Mouse (Mus musculus): Measurements from ENCODE around the gene Nek3. TPM values are rescaled to one million over a fixed set of nuclear protein-coding genes. Genes with fewer than 3 reads are reported as not detected.
"Not testable (repeated sequence)": the region's sequence is repeated elsewhere in the genome, so short reads cannot be mapped to it uniquely, and the experiment has no call there.

Gene Nek3
- polyA plus RNA-seq, 1 experiment from 2014 or later, result 3.5 TPM

GRCm38 (mm10) chr8:22148367-22148740, 17.9 kb downstream of the Nek3 start:
- 85% methylated on average over 7 of the region's 7 CpGs for WGBS

GRCm38 (mm10) chr8:22147706-22148366, 18.4 kb downstream of the Nek3 start:
- Histone ChIP-seq H3K27me3 (replicated peaks; ENCODE audit: insufficient read depth, low read length) (no peaks in the 10 kb centered on the region), H3K27ac (ENCODE audit: low read length) (no peak overlapping the region), H3K36me3 (ENCODE audit: insufficient read depth, low read length) (peaks cover 4% of the 10 kb centered on the region; the same call in 1 of the 2 replicates), H3K4me3 (ENCODE audit: low read depth, low read length) (no peak overlapping the region), H3K4me2 (replicated peaks; ENCODE audit: low read depth, low read length) (no peak overlapping the region), H3K4me1 (ENCODE audit: insufficient read depth, low read depth, low read length) (0 out of 2 replicates have a peak, but pooled peaks cover 5% of the 10 kb centered on the region), H3K9ac (replicated peaks; ENCODE audit: low read depth) (no peak overlapping the region), H3K9me3 (ENCODE audit: low read length) (no peaks in the 10 kb centered on the region)
- TF ChIP-seq CTCF (IDR thresholded peaks at IDR 0.05), result no peak
- TF ChIP-seq EP300 (IDR thresholded peaks at IDR 0.05), result no peak
- no peak for DNase-seq (ENCODE audit: low spot score)
- 75% methylated on average over 9 of the region's 9 CpGs for WGBS
- ATAC-seq, result no peak

More at GRCm38 (mm10) chr8:22148367-22148740, 17.9 kb downstream of the Nek3 start:
- Histone ChIP-seq H3K9me3 (ENCODE audit: low read length) (no peaks in the 10 kb centered on the region), H3K27me3 (replicated peaks; ENCODE audit: insufficient read depth, low read length) (no peaks in the 10 kb centered on the region), H3K36me3 (ENCODE audit: insufficient read depth, low read length) (peaks cover 4% of the 10 kb centered on the region; the same call in 1 of the 2 replicates), H3K4me2 (replicated peaks; ENCODE audit: low read depth, low read length) (no peak overlapping the region), H3K4me3 (ENCODE audit: low read depth, low read length) (no peak overlapping the region), H3K9ac (replicated peaks; ENCODE audit: low read depth) (no peak overlapping the region), H3K4me1 (ENCODE audit: insufficient read depth, low read depth, low read length) (0 out of 2 replicates have a peak, but pooled peaks cover 5% of the 10 kb centered on the region), H3K27ac (ENCODE audit: low read length) (no peak overlapping the region)
- ATAC-seq (no peak), DNase-seq (ENCODE audit: low spot score) (no peak)
- TF ChIP-seq CTCF (IDR thresholded peaks at IDR 0.05), result no peak
- TF ChIP-seq EP300 (IDR thresholded peaks at IDR 0.05), result no peak

GRCm38 (mm10) chr8:22145831-22146230, 20.4 kb downstream of the Nek3 start:
- Histone ChIP-seq H3K27ac (ENCODE audit: low read length) (no peak overlapping the region), H3K4me2 (replicated peaks; ENCODE audit: low read depth, low read length) (no peak overlapping the region), H3K27me3 (replicated peaks; ENCODE audit: insufficient read depth, low read length) (no peaks in the 10 kb centered on the region), H3K36me3 (ENCODE audit: insufficient read depth, low read length) (peaks cover 4% of the 10 kb centered on the region; the same call in 1 of the 2 replicates), H3K4me3 (ENCODE audit: low read depth, low read length) (no peak overlapping the region), H3K9ac (replicated peaks; ENCODE audit: low read depth) (no peak overlapping the region), H3K4me1 (ENCODE audit: insufficient read depth, low read depth, low read length) (0 out of 2 replicates have a peak, but pooled peaks cover 5% of the 10 kb centered on the region), H3K9me3 (ENCODE audit: low read length) (no peaks in the 10 kb centered on the region)
- 81% methylated on average over 6 of the region's 6 CpGs for WGBS
- TF ChIP-seq EP300 (IDR thresholded peaks at IDR 0.05) (no peak), CTCF (IDR thresholded peaks at IDR 0.05) (no peak)
- DNase-seq (ENCODE audit: low spot score) (no peak), ATAC-seq (no peak)

- ATAC-seq (no peak), DNase-seq (ENCODE audit: low spot score) (no peak)
- no peak for TF ChIP-seq EP300 (IDR thresholded peaks at IDR 0.05)
- TF ChIP-seq CTCF (IDR thresholded peaks at IDR 0.05), result no peak
- 43% methylated on average over 1 of the region's 1 CpGs for WGBS
- Histone ChIP-seq H3K27ac (ENCODE audit: low read length) (no peak overlapping the region), H3K36me3 (ENCODE audit: insufficient read depth, low read length) (peaks cover 4% of the 10 kb centered on the region; the same call in 1 of the 2 replicates), H3K9me3 (ENCODE audit: low read length) (no peaks in the 10 kb centered on the region), H3K27me3 (replicated peaks; ENCODE audit: insufficient read depth, low read length) (no peaks in the 10 kb centered on the region), H3K4me1 (ENCODE audit: insufficient read depth, low read depth, low read length) (no peaks in the 10 kb centered on the region), H3K4me3 (ENCODE audit: low read depth, low read length) (no peak overlapping the region), H3K9ac (replicated peaks; ENCODE audit: low read depth) (no peak overlapping the region), H3K4me2 (replicated peaks; ENCODE audit: low read depth, low read length) (no peak overlapping the region)
Observed at GRCm38 (mm10) chr8:22143764-22144491, 22.3 kb downstream of the Nek3 start.

GRCm38 (mm10) chr8:22142592-22142991, 23.6 kb downstream of the Nek3 start:
- Histone ChIP-seq H3K36me3 (ENCODE audit: insufficient read depth, low read length) (peaks cover 4% of the 10 kb centered on the region; the same call in 1 of the 2 replicates), H3K27me3 (replicated peaks; ENCODE audit: insufficient read depth, low read length) (no peaks in the 10 kb centered on the region), H3K4me2 (replicated peaks; ENCODE audit: low read depth, low read length) (no peak overlapping the region), H3K9ac (replicated peaks; ENCODE audit: low read depth) (no peak overlapping the region), H3K4me3 (ENCODE audit: low read depth, low read length) (no peak overlapping the region), H3K9me3 (ENCODE audit: low read length) (no peaks in the 10 kb centered on the region), H3K27ac (ENCODE audit: low read length) (no peak overlapping the region), H3K4me1 (ENCODE audit: insufficient read depth, low read depth, low read length) (no peaks in the 10 kb centered on the region)
- no peak for ATAC-seq
- TF ChIP-seq CTCF (IDR thresholded peaks at IDR 0.05) (no peak), EP300 (IDR thresholded peaks at IDR 0.05) (no peak)
- WGBS, result 81% methylated on average over 4 of the region's 4 CpGs
- no peak for DNase-seq (ENCODE audit: low spot score)

GRCm38 (mm10) chr8:22141836-22142385, 24.3 kb downstream of the Nek3 start:
- ATAC-seq (no peak), DNase-seq (ENCODE audit: low spot score) (no peak)
- Histone ChIP-seq H3K4me2 (replicated peaks; ENCODE audit: low read depth, low read length) (no peak overlapping the region), H3K4me1 (ENCODE audit: insufficient read depth, low read depth, low read length) (no peaks in the 10 kb centered on the region), H3K4me3 (ENCODE audit: low read depth, low read length) (no peak overlapping the region), H3K27ac (ENCODE audit: low read length) (no peak overlapping the region), H3K9me3 (ENCODE audit: low read length) (no peaks in the 10 kb centered on the region), H3K27me3 (replicated peaks; ENCODE audit: insufficient read depth, low read length) (no peaks in the 10 kb centered on the region), H3K36me3 (ENCODE audit: insufficient read depth, low read length) (peaks cover 4% of the 10 kb centered on the region; the same call in 1 of the 2 replicates), H3K9ac (replicated peaks; ENCODE audit: low read depth) (no peak overlapping the region)
- TF ChIP-seq EP300 (IDR thresholded peaks at IDR 0.05) (no peak), CTCF (IDR thresholded peaks at IDR 0.05) (no peak)
- 83% methylated on average over 4 of the region's 4 CpGs for WGBS

- H3K36me3 ChIP-seq (ENCODE audit: insufficient read depth, low read length); H3K4me1 ChIP-seq (ENCODE audit: insufficient read depth, low read depth, low read length); ATAC-seq; H3K9ac ChIP-seq (replicated peaks; ENCODE audit: low read depth); H3K4me2 ChIP-seq (replicated peaks; ENCODE audit: low read depth, low read length); DNase-seq (ENCODE audit: low spot score); H3K4me3 ChIP-seq (ENCODE audit: low read depth, low read length); H3K9me3 ChIP-seq (ENCODE audit: low read length); H3K27me3 ChIP-seq (replicated peaks; ENCODE audit: insufficient read depth, low read length); H3K27ac ChIP-seq (ENCODE audit: low read length): not testable (repeated sequence)
- WGBS, result 72% methylated on average over 9 of the region's 9 CpGs
Observed at GRCm38 (mm10) chr8:22136462-22136861, 29.8 kb downstream of the Nek3 start.

Data from lung, postnatal 0 days (tissue).